In the genomic region with DNA sequence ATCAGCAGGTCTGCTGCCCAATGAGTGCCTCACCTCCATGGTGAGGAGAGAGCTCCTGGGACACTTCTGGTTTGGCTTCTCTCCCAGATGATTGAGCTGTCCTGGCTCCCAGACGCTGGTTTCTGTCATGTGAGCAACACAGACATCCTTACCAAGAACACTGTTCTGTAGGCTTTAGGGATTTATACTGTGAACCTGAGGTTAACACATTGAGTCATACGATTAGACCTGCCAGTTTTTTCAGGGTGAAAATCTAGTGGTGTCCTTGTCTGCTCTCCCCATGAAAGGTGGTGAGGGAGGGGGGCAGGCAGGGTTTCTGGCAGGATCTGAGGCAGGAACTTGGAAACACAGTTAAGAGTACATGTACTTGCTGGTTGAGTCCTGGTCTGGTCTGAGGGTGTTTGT, we compare ENCODE assay signal across 9 mouse cellular contexts. TPM values are rescaled to one million over a fixed set of nuclear protein-coding genes. Genes with fewer than 3 reads are reported as not detected.
DNase-seq lines count a peak whose midpoint lies in the region; ATAC-seq lines count a peak whose summit lies in the region.
"Had no signal": no experiment of that assay in that cellular context is flagged by ENCODE, and none has a peak within 500 bp of the region (broad histone marks: within the 10 kb centered on the region; RNA-seq: fewer than 3 reads in every experiment).

No protein-coding gene starts in this region.

- 25% methylated on average over 2 of the region's 2 CpGs for WGBS in intestine, embryonic 15.5 days
- WGBS in forebrain, embryonic 13.5 days, result 78% methylated on average over 2 of the region's 2 CpGs
- WGBS in forebrain, embryonic 10.5 days, result 93% methylated on average over 2 of the region's 2 CpGs

- intact Hi-C loops in gastrocnemius, postnatal 36 days (cut with DNase I), result no loop called here

- H3K4me3 ChIP-seq in intestine, embryonic 15.5 days (replicated peaks), result no peak overlapping the region
- no peak overlapping the region for H3K4me3 ChIP-seq in forebrain, embryonic 13.5 days
- H3K4me3 ChIP-seq in forebrain, embryonic 10.5 days, result no peak overlapping the region
- H3K4me3 ChIP-seq: midbrain, embryonic 12.5 days had no signal

- 0 out of 2 replicates have a peak overlapping the region, but pooled peaks have one; percentile 32 for H3K27ac ChIP-seq in intestine, embryonic 15.5 days
- no peak overlapping the region for H3K27ac ChIP-seq in forebrain, embryonic 13.5 days
- H3K27ac ChIP-seq in forebrain, embryonic 10.5 days, result no peak overlapping the region
- H3K27ac ChIP-seq: midbrain, embryonic 12.5 days had no signal

- H3K9ac ChIP-seq in intestine, embryonic 15.5 days, result no peak overlapping the region
- no peak overlapping the region for H3K9ac ChIP-seq in forebrain, embryonic 13.5 days
- H3K9ac ChIP-seq: midbrain, embryonic 12.5 days had no signal

- no peak for ATAC-seq in intestine, embryonic 15.5 days
- ATAC-seq in forebrain, embryonic 13.5 days, result no peak

- H3K27me3 ChIP-seq in intestine, embryonic 15.5 days (replicated peaks), result no peaks in the 10 kb centered on the region
- no peaks in the 10 kb centered on the region for H3K27me3 ChIP-seq in forebrain, embryonic 13.5 days
- H3K27me3 ChIP-seq in forebrain, embryonic 10.5 days (ENCODE audit: poor library complexity, severe bottlenecking), result no peaks in the 10 kb centered on the region
- H3K27me3 ChIP-seq: midbrain, embryonic 12.5 days had no signal

- H3K9me3 ChIP-seq in intestine, embryonic 15.5 days, result no peaks in the 10 kb centered on the region
- no peaks in the 10 kb centered on the region for H3K9me3 ChIP-seq in forebrain, embryonic 13.5 days (replicated peaks)
- no peaks in the 10 kb centered on the region for H3K9me3 ChIP-seq in forebrain, embryonic 10.5 days
- H3K9me3 ChIP-seq: midbrain, embryonic 12.5 days had no signal

- H3K4me1 ChIP-seq in intestine, embryonic 15.5 days (replicated peaks), result peaks cover 40% of the 10 kb centered on the region
- peaks cover 31% of the 10 kb centered on the region for H3K4me1 ChIP-seq in forebrain, embryonic 13.5 days
- H3K4me1 ChIP-seq in forebrain, embryonic 10.5 days, result peaks cover 23% of the 10 kb centered on the region

- DNase-seq in gastrocnemius, adult 18-20 months (ENCODE audit: low spot score), result peak; percentile 41
- no peak for DNase-seq in gastrocnemius, postnatal 36 days
- DNase-seq in 3T3-L1 (ENCODE audit: low read depth, low spot score), result peak; percentile 95
- DNase-seq in heart, adult 11 months, result peak; percentile 98
- DNase-seq in forebrain, embryonic 10.5 days (ENCODE audit: extremely low spot score, low spot score), result no peak
- DNase-seq in spleen, postnatal 10 days (ENCODE audit: low spot score in 2 of 2), result no peak

- no peak overlapping the region for H3K4me2 ChIP-seq in intestine, embryonic 15.5 days (replicated peaks)
- H3K4me2 ChIP-seq in forebrain, embryonic 13.5 days, result no peak overlapping the region
- H3K4me2 ChIP-seq: midbrain, embryonic 12.5 days had no signal

- no peaks in the 10 kb centered on the region for H3K36me3 ChIP-seq in intestine, embryonic 15.5 days
- H3K36me3 ChIP-seq in forebrain, embryonic 13.5 days (ENCODE audit: poor library complexity, severe bottlenecking), result no peaks in the 10 kb centered on the region
- H3K36me3 ChIP-seq in forebrain, embryonic 10.5 days (replicated peaks), result no peaks in the 10 kb centered on the region
- H3K36me3 ChIP-seq: midbrain, embryonic 12.5 days had no signal

RNA-seq across cellular contexts. Expression of a gene that starts 54.3 kb away (rescaled TPM):
- 10 to 100 TPM in 1 of 2 experiments, 1 to 10 TPM in 1; 9.5 to 11.7 TPM for total RNA-seq in gastrocnemius, adult 18-20 months (2021)
- 10 to 100 TPM in 1 of 2 experiments, 1 to 10 TPM in 1; 9.7 to 10.6 TPM for total RNA-seq in gastrocnemius, postnatal 36 days (2021)
- 9.0 and 9.1 TPM in 2 replicates for polyA plus RNA-seq in intestine, embryonic 15.5 days (2015; fragmentation: Nextera tagmentation; extraction: Ambion mirVana)
- 17.6 and 20.6 TPM in 2 replicates for polyA plus RNA-seq in forebrain, embryonic 13.5 days (2015; fragmentation: Nextera tagmentation; extraction: Ambion mirVana)
- 7.7 and 7.9 TPM in 2 replicates for polyA plus RNA-seq in forebrain, embryonic 10.5 days (2016; fragmentation: Nextera tagmentation; extraction: Ambion mirVana)

Comparison
In these comparisons a context has a peak if more than half of its experiments do, and no peak if none do; other contexts are left out.
1. DNase-seq: peak in gastrocnemius, adult 18-20 months (single experiment), 3T3-L1 (single experiment) and heart, adult 11 months (single experiment); none in gastrocnemius, postnatal 36 days (0 of 2), forebrain, embryonic 10.5 days (single experiment) and spleen, postnatal 10 days (0 of 2).